ENCODE assay signal across 23 mouse cellular contexts in the genomic region with DNA sequence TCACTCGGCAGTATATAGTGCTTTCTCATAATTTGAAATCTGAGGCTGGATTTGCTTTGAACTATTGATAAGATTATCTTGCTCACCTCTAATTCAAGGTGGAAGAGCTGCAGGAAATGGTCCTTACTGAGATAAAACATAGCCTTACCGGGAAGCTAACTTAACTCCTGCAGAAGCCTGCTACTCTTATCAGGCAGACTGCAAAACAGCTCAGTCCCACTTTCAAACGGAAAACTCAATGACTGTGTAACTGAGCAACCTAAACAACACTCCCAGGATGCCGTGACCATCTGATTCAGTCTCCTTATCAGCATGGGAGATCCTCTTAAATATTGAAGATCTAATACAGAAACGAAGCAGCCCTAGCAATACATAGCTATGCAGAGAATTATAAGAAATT.
DNase-seq lines count a peak whose midpoint lies in the region; ATAC-seq and TF ChIP-seq lines count a peak whose summit lies in the region.
"Had no signal": no experiment of that assay in that cellular context is flagged by ENCODE, and none has a peak within 500 bp of the region (broad histone marks: within the 10 kb centered on the region; RNA-seq: fewer than 3 reads in every experiment).

No protein-coding gene starts in this region.

- TF ChIP-seq POLR2A in MEL (IDR thresholded peaks at IDR 0.05; ENCODE audit: control insufficient read depth in 1 of 2, insufficient read depth in 1 of 2, low read depth in 1 of 2, low read length in 2 of 2, poor library complexity in 1 of 2): no peak

- 79% methylated on average over 5 of the region's 5 CpGs for WGBS in midbrain, embryonic 11.5 days
- whole genome bisulfite sequencing in midbrain, embryonic 16.5 days: 50% methylated on average over 5 of the region's 5 CpGs

- no peak for ATAC-seq in midbrain, embryonic 11.5 days (ENCODE audit: low FRiP score)
- no peak for ATAC-seq in midbrain, embryonic 16.5 days
- ATAC-seq in megakaryocyte-erythroid progenitor cell, adult 5-6 weeks (replicated peaks; ENCODE audit: low FRiP score, low TSS enrichment, poor library complexity, severe bottlenecking): peak; percentile 44
- ATAC-seq in cerebellum, adult (ENCODE audit: insufficient number of reproducible peaks, low FRiP score, low TSS enrichment): no peak
- ATAC-seq: forebrain, embryonic 14.5 days; forebrain, embryonic 16.5 days had no signal

- H3K27me3 ChIP-seq in midbrain, embryonic 11.5 days (ENCODE audit: control insufficient read depth, insufficient read depth, low read length): no peaks in the 10 kb centered on the region
- no peaks in the 10 kb centered on the region for H3K27me3 ChIP-seq in midbrain, embryonic 16.5 days (ENCODE audit: control insufficient read depth, insufficient read depth, low read depth, low read length)
- H3K27me3 ChIP-seq in MEL (ENCODE audit: control insufficient read depth in 1 of 2, insufficient read depth in 2 of 2, low read length in 2 of 2): no peaks in the 10 kb centered on the region
- H3K27me3 ChIP-seq: embryonic facial prominence, embryonic 13.5 days; embryonic facial prominence, embryonic 15.5 days; forebrain, embryonic 12.5 days had no signal

- H3K9ac ChIP-seq in midbrain, embryonic 11.5 days (ENCODE audit: low read length): no peak overlapping the region
- H3K9ac ChIP-seq in midbrain, embryonic 16.5 days (ENCODE audit: low read depth, low read length): no peak overlapping the region
- H3K9ac ChIP-seq in MEL (ENCODE audit: control insufficient read depth, low read depth, low read length, poor library complexity, severe bottlenecking): no peak overlapping the region
- H3K9ac ChIP-seq: embryonic facial prominence, embryonic 13.5 days; embryonic facial prominence, embryonic 15.5 days; forebrain, embryonic 12.5 days had no signal

- peak; percentile 81 for DNase-seq in midbrain, embryonic 11.5 days (ENCODE audit: low spot score, missing footprints)
- peak; percentile 64 for DNase-seq in 416B (ENCODE audit: low read depth)
- DNase-seq in MEL (ENCODE audit: low read depth, low spot score): peak; percentile 1
- DNase-seq in embryo, embryonic 10.5 days (ENCODE audit: low spot score): no peak
- DNase-seq: adrenal gland, adult 2 months; adrenal gland, postnatal 10 days; adrenal gland, postnatal 25 days; cerebellum, adult 11-12 months; cerebellum, adult 2 months; cerebellum, adult 9-10 months; cerebellum, postnatal 10 days; cerebellum, postnatal 25 days; embryo, embryonic 11 days had no signal

- no peak for TF ChIP-seq EP300 in MEL (IDR thresholded peaks at IDR 0.05; ENCODE audit: low read depth in 1 of 2, low read length in 2 of 2)

- no peaks in the 10 kb centered on the region for H3K36me3 ChIP-seq in midbrain, embryonic 11.5 days (ENCODE audit: control insufficient read depth, insufficient read depth, low read length)
- no peaks in the 10 kb centered on the region for H3K36me3 ChIP-seq in midbrain, embryonic 16.5 days (ENCODE audit: control insufficient read depth, insufficient read depth, low read length)
- H3K36me3 ChIP-seq in MEL (ENCODE audit: control insufficient read depth in 1 of 2, insufficient read depth in 2 of 2, low read length in 2 of 2): no peaks in the 10 kb centered on the region
- H3K36me3 ChIP-seq: embryonic facial prominence, embryonic 13.5 days; embryonic facial prominence, embryonic 15.5 days; forebrain, embryonic 10.5 days; forebrain, embryonic 12.5 days had no signal

- H3K4me1 ChIP-seq in midbrain, embryonic 11.5 days (ENCODE audit: control insufficient read depth, insufficient read depth, low read length): no peaks in the 10 kb centered on the region
- no peaks in the 10 kb centered on the region for H3K4me1 ChIP-seq in midbrain, embryonic 16.5 days (ENCODE audit: control insufficient read depth, insufficient read depth, low read length)
- no peaks in the 10 kb centered on the region for H3K4me1 ChIP-seq in MEL (ENCODE audit: control insufficient read depth in 1 of 2, insufficient read depth in 2 of 2, low read length in 2 of 2)
- H3K4me1 ChIP-seq: embryonic facial prominence, embryonic 13.5 days; embryonic facial prominence, embryonic 15.5 days; forebrain, embryonic 10.5 days; forebrain, embryonic 12.5 days had no signal

- TF ChIP-seq CTCF in MEL (IDR thresholded peaks at IDR 0.05 in 2 of 3, conservative IDR thresholded peaks at IDR 0.05 in 1 of 3; ENCODE audit: control insufficient read depth in 1 of 3, insufficient read depth in 1 of 3, low read depth in 2 of 3, low read length in 3 of 3, poor library complexity in 1 of 3, severe bottlenecking in 1 of 3): no peak

- no peak overlapping the region for H3K4me2 ChIP-seq in midbrain, embryonic 11.5 days
- H3K4me2 ChIP-seq in midbrain, embryonic 16.5 days (ENCODE audit: low read length): no peak overlapping the region
- H3K4me2 ChIP-seq: embryonic facial prominence, embryonic 13.5 days; embryonic facial prominence, embryonic 15.5 days; forebrain, embryonic 12.5 days had no signal

- no peak overlapping the region for H3K4me3 ChIP-seq in midbrain, embryonic 11.5 days (ENCODE audit: low read depth, low read length)
- no peak overlapping the region for H3K4me3 ChIP-seq in midbrain, embryonic 16.5 days (ENCODE audit: low read depth, low read length)
- H3K4me3 ChIP-seq in MEL (ENCODE audit: control insufficient read depth in 1 of 2, insufficient read depth in 1 of 2, low read depth in 2 of 2, low read length in 2 of 2): no peak overlapping the region
- H3K4me3 ChIP-seq: embryonic facial prominence, embryonic 13.5 days; embryonic facial prominence, embryonic 15.5 days; erythroblast, embryonic 14.5 days; forebrain, embryonic 10.5 days; forebrain, embryonic 12.5 days had no signal

- H3K9me3 ChIP-seq in midbrain, embryonic 11.5 days (ENCODE audit: control insufficient read depth, low read length): no peaks in the 10 kb centered on the region
- H3K9me3 ChIP-seq in midbrain, embryonic 16.5 days (replicated peaks; ENCODE audit: control insufficient read depth, low read length, poor library complexity, severe bottlenecking): no peaks in the 10 kb centered on the region
- H3K9me3 ChIP-seq in MEL (replicated peaks; ENCODE audit: insufficient read depth, low read length): no peaks in the 10 kb centered on the region
- H3K9me3 ChIP-seq: embryonic facial prominence, embryonic 13.5 days; embryonic facial prominence, embryonic 15.5 days; forebrain, embryonic 10.5 days; forebrain, embryonic 12.5 days had no signal

- no peaks in the 10 kb centered on the region for H3K79me2 ChIP-seq in MEL (ENCODE audit: control insufficient read depth, insufficient read depth, low read length, poor library complexity)

- H3K27ac ChIP-seq in midbrain, embryonic 11.5 days (ENCODE audit: low read depth, low read length): no peak overlapping the region
- no peak overlapping the region for H3K27ac ChIP-seq in midbrain, embryonic 16.5 days (ENCODE audit: low read length)
- no peak overlapping the region for H3K27ac ChIP-seq in MEL (ENCODE audit: control insufficient read depth, low read depth, low read length)
- H3K27ac ChIP-seq: embryonic facial prominence, embryonic 13.5 days; embryonic facial prominence, embryonic 15.5 days; forebrain, embryonic 10.5 days; forebrain, embryonic 12.5 days had no signal

- TF ChIP-seq RAD21 in MEL (IDR thresholded peaks at IDR 0.05; ENCODE audit: low read depth, low read length): no peak

TF ChIP-seq in MEL, 35 proteins besides CTCF, POLR2A, EP300 and RAD21:
- TF ChIP-seq ZMIZ1 (IDR thresholded peaks at IDR 0.05; ENCODE audit: low read depth, low read length) (no peak), BHLHE40 (IDR thresholded peaks at IDR 0.05; ENCODE audit: borderline replicate concordance, low read depth, low read length) (no peak), MAZ (IDR thresholded peaks at IDR 0.05; ENCODE audit: low read depth, low read length) (no peak), GABPA (IDR thresholded peaks at IDR 0.05; ENCODE audit: low read depth, low read length) (no peak), TBP (IDR thresholded peaks at IDR 0.05; ENCODE audit: low read depth, low read length) (no peak), HCFC1 (IDR thresholded peaks at IDR 0.05; ENCODE audit: low read depth, low read length) (no peak), CHD2 (IDR thresholded peaks at IDR 0.05; ENCODE audit: low read length) (no peak), ETS1 (IDR thresholded peaks at IDR 0.05; ENCODE audit: low read depth, low read length) (no peak), NRF1 (IDR thresholded peaks at IDR 0.05; ENCODE audit: insufficient read depth, low read depth, low read length, poor library complexity, severe bottlenecking) (no peak)
